ENCODE assay signal across 1 mouse cellular context in the genomic region with DNA sequence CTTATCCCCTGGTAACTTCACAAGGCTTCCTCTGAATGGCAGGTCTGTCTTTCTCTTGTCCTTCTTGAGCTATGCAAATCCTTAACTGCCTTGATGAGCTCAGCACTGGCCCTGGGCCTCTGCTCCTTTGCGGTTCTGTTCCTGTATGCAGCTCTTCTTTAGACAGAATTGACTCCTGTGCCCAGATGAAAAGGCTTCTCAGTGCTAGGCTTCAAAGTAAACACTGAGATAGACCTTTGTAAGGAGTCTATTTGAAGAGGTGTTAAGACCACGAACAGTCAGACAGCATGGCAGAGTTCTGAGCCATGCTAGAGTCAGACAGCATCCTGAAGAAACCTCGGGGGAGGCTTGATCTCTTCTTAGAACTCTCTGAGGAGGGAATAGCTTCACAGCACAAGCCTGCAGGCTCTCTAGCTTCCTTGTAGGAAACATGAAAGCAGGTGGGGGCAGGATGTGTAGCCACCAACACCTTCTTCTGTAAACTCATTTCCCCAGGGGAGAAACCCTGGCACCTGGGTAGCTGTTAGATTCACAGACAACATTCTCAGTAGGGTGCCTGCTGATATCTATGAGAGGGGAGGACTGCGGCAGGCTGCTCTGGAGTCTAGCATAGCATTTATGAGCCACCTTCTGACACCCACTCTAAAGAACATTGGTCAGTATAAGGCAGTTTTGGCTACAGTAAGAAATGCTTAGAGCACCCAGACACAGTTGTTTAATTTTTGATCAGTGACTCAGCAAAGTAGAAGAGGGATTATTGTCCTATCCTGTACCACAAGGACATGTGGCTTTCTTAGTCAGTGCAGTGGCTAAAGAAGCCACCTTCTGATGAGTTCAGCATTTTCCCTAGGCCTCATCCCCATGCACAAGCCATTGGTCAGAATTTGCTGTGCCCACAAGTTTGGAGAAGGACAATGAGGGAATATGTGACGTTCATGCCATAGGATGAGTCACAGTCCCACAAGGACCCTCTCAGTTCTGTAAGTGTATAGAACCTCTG.
A peak's percentile ranks its signal among the peaks of the same experiment; 100 is the strongest.
TF ChIP-seq lines count a peak whose summit lies in the region.

No protein-coding gene starts in this region.

TF ChIP-seq in CH12.LX, 34 proteins besides CTCF, POLR2A, EP300 and RAD21:
- TF ChIP-seq SMC3 (IDR thresholded peaks at IDR 0.05; ENCODE audit: low read depth, low read length): no peak
- 0 out of 2 replicates have a peak, but pooled peaks have one; percentile 11 for TF ChIP-seq MAZ (IDR thresholded peaks at IDR 0.05; ENCODE audit: low read depth, low read length)
- no peak for TF ChIP-seq KAT2A (IDR thresholded peaks at IDR 0.05; ENCODE audit: insufficient replicate concordance, low read length)
- TF ChIP-seq BHLHE40 (IDR thresholded peaks at IDR 0.05; ENCODE audit: low read depth, low read length): peak; percentile 13; the same call in 1 of the 2 replicates
- no peak for TF ChIP-seq JUN (IDR thresholded peaks at IDR 0.05; ENCODE audit: insufficient read depth, low read depth, low read length)
- no peak for TF ChIP-seq NRF1 (IDR thresholded peaks at IDR 0.05; ENCODE audit: low read depth, low read length)
- TF ChIP-seq HCFC1 (IDR thresholded peaks at IDR 0.05; ENCODE audit: low read depth, low read length): no peak; the same call in 1 of the 2 replicates
- TF ChIP-seq TCF12 (IDR thresholded peaks at IDR 0.05; ENCODE audit: low read depth, low read length): peak; percentile 39
- 0 out of 2 replicates have a peak, but pooled peaks have one; percentile 49 for TF ChIP-seq RCOR1 (conservative IDR thresholded peaks at IDR 0.05; ENCODE audit: low read depth, low read length)
- TF ChIP-seq MAX (IDR thresholded peaks at IDR 0.05; ENCODE audit: low read length): peak; percentile 36
- no peak for TF ChIP-seq JUND (conservative IDR thresholded peaks at IDR 0.05; ENCODE audit: low read depth, low read length)
- no peak; the same call in 1 of the 2 replicates for TF ChIP-seq ETS1 (conservative IDR thresholded peaks at IDR 0.05; ENCODE audit: low read depth, low read length)
- TF ChIP-seq ZKSCAN1 (IDR thresholded peaks at IDR 0.05; ENCODE audit: borderline replicate concordance, low read depth, low read length): no peak
- TF ChIP-seq MYC (IDR thresholded peaks at IDR 0.05; ENCODE audit: low read depth, low read length): no peak; the same call in 1 of the 2 replicates
- no peak for TF ChIP-seq PAX5 (IDR thresholded peaks at IDR 0.05; ENCODE audit: low read length)
- TF ChIP-seq USF1 (IDR thresholded peaks at IDR 0.05; ENCODE audit: low read depth, low read length): no peak
- no peak for TF ChIP-seq CHD1 (IDR thresholded peaks at IDR 0.05; ENCODE audit: low read depth, low read length)
- TF ChIP-seq E2F4 (IDR thresholded peaks at IDR 0.05; ENCODE audit: insufficient replicate concordance, low read depth, low read length): no peak
- TF ChIP-seq IRF4 (IDR thresholded peaks at IDR 0.05; ENCODE audit: low read depth, low read length): no peak
- TF ChIP-seq MXI1 (IDR thresholded peaks at IDR 0.05; ENCODE audit: low read depth, low read length): peak; percentile 57; the same call in 1 of the 2 replicates
- peak; percentile 49; the same call in 1 of the 2 replicates for TF ChIP-seq CHD2 (IDR thresholded peaks at IDR 0.05; ENCODE audit: low read length)
- 0 out of 2 replicates have a peak, but pooled peaks have one; percentile 28 for TF ChIP-seq ZMIZ1 (IDR thresholded peaks at IDR 0.05; ENCODE audit: low read depth, low read length)
- peak; percentile 6; the same call in 1 of the 2 replicates for TF ChIP-seq MEF2A (IDR thresholded peaks at IDR 0.05; ENCODE audit: borderline replicate concordance, low read depth, low read length)
- TF ChIP-seq USF2 (conservative IDR thresholded peaks at IDR 0.05; ENCODE audit: low read depth, low read length): no peak
- peak; percentile 28; the same call in 1 of the 2 replicates for TF ChIP-seq ELF1 (IDR thresholded peaks at IDR 0.05; ENCODE audit: low read depth, low read length)
- TF ChIP-seq ZNF384 (IDR thresholded peaks at IDR 0.05; ENCODE audit: low read depth, low read length): no peak
- TF ChIP-seq UBTF (IDR thresholded peaks at IDR 0.05; ENCODE audit: low read depth, low read length): no peak
- no peak; the same call in 1 of the 2 replicates for TF ChIP-seq NELFE (IDR thresholded peaks at IDR 0.05; ENCODE audit: low read depth, low read length)
- TF ChIP-seq POLR2AphosphoS2 (IDR thresholded peaks at IDR 0.05; ENCODE audit: low read depth, low read length): no peak
- TF ChIP-seq ZC3H11A (IDR thresholded peaks at IDR 0.05; ENCODE audit: low read depth, low read length): no peak
- no peak for TF ChIP-seq GABPA (IDR thresholded peaks at IDR 0.05; ENCODE audit: insufficient replicate concordance, low read depth, low read length)
- TF ChIP-seq SIN3A (IDR thresholded peaks at IDR 0.05; ENCODE audit: low read length): peak; percentile 42; the same call in 1 of the 2 replicates
- 0 out of 2 replicates have a peak, but pooled peaks have one; percentile 43 for TF ChIP-seq TBP (conservative IDR thresholded peaks at IDR 0.05; ENCODE audit: low read depth, low read length)
- no peak for TF ChIP-seq MAFK (IDR thresholded peaks at IDR 0.05; ENCODE audit: insufficient replicate concordance, low read length)
